Mouse (Mus musculus): Measurements from ENCODE around the gene Ddx59. TPM values are rescaled to one million over a fixed set of nuclear protein-coding genes. Genes with fewer than 3 reads are reported as not detected.

The Ddx59 gene
- polyA plus RNA-seq, 1 experiment from 2014 or later = 16.0 TPM

GRCm38 (mm10) chr1:136452421-136452820 lies 37.4 kb downstream of the Ddx59 start:
- ATAC-seq (replicated peaks; ENCODE audit: low FRiP score) = no peak
- no peaks in the 10 kb centered on the region for H3K4me1 ChIP-seq
- no peak overlapping the region for H3K9ac ChIP-seq
- no peak overlapping the region for H3K27ac ChIP-seq
- WGBS = 80% methylated on average over 5 of the region's 5 CpGs
- no peak overlapping the region for H3K4me3 ChIP-seq (replicated peaks)
- H3K27me3 ChIP-seq = 0 out of 2 replicates have a peak, but pooled peaks cover 3% of the 10 kb centered on the region
- H3K36me3 ChIP-seq = no peaks in the 10 kb centered on the region
- H3K4me2 ChIP-seq = no peak overlapping the region
- H3K9me3 ChIP-seq (replicated peaks) = no peaks in the 10 kb centered on the region

DNA sequence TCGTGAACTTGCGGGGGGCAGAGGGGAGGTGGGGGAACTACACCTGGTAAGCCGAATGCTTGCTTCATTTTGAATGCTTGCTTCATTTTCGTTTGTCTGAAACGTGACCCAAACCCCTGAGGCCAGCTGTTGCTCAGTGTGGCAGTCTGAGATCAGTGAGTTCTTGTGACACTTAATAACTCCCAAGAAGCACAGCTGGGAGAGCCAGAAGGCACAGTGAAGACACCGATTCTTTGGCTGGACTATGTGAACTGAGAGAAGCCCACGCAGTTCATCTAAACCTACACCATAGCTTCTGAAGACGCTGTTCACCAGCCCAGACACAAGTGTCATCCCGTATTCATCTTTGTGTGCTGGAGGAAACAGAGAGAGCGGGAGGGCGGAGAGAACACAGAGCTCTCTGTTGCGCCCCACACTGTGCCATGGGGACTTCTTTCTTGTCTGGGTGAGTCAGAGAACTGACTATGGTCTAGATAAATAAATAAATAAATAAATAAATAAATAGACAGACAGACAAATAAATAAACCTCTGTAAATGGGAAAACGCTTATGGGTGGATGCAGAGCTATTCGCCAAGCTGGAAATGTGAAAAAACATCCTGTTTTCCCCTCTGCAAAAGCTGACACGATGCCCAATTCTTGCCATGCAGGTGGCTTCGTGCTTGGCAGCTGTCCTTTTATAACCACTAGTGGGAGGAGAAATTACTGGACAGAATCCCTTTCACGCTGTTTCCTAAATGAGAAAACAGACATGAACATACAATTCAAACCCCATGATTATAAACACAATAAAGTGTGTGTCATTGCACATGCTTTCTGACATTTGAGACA lies 40.9 kb downstream of the Ddx59 start:
- ATAC-seq (replicated peaks; ENCODE audit: low FRiP score) = no peak
- Histone ChIP-seq H3K27me3 (0 out of 2 replicates have a peak, but pooled peaks cover 3% of the 10 kb centered on the region), H3K4me3 (replicated peaks) (no peak overlapping the region), H3K9ac (no peak overlapping the region), H3K4me1 (no peaks in the 10 kb centered on the region), H3K4me2 (no peak overlapping the region), H3K9me3 (replicated peaks) (no peaks in the 10 kb centered on the region), H3K36me3 (no peaks in the 10 kb centered on the region), H3K27ac (no peak overlapping the region)
- WGBS = 74% methylated on average over 17 of the region's 17 CpGs

DNA sequence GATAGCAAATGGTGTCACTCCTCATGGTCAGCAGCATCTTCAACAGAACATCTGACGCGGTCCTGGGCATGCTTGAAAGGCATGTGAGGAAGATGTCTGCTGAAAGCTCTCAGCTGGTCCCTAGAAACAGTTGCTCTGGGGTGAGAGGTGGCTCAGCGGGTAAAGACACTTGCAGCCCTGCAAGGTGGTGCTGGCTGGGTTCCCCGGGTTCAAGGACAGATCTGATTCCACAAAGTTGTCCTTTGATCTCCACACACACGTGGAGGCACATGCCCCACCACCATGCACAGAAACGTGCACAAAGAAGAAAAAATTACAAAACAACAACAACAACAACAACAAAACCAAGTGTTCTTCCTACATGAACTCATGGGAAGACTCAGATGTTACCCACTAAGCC lies 41.7 kb downstream of the Ddx59 start:
- no peaks in the 10 kb centered on the region for H3K9me3 ChIP-seq (replicated peaks)
- H3K4me3 ChIP-seq (replicated peaks) = no peak overlapping the region
- WGBS = 76% methylated on average over 6 of the region's 6 CpGs
- no peaks in the 10 kb centered on the region for H3K36me3 ChIP-seq
- H3K27ac ChIP-seq = no peak overlapping the region
- ATAC-seq (replicated peaks; ENCODE audit: low FRiP score) = no peak
- H3K4me2 ChIP-seq = no peak overlapping the region
- 0 out of 2 replicates have a peak, but pooled peaks cover 3% of the 10 kb centered on the region for H3K27me3 ChIP-seq
- H3K4me1 ChIP-seq = no peaks in the 10 kb centered on the region
- H3K9ac ChIP-seq = no peak overlapping the region

DNA sequence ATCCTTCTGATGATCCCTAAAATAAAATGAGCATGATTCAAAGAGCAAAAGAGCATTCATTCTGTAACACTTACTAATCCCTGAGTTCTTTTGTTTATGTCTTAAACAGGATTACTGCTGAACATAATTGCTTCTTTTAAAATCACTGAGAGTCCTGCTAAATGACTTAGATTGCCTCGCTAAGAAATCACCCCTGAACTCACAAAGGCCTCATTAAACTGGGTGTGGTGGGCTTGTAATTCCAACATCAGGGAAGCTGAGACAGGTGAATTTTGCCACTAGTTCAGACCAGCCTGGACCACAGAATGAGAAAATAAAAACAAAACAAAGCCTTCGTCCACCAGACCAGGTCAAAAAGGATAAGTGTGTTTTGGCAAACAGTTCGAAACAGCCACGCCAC lies 42.3 kb downstream of the Ddx59 start:
- Histone ChIP-seq H3K9ac (no peak overlapping the region), H3K27me3 (0 out of 2 replicates have a peak, but pooled peaks cover 3% of the 10 kb centered on the region), H3K9me3 (replicated peaks) (no peaks in the 10 kb centered on the region), H3K4me2 (no peak overlapping the region), H3K4me1 (no peaks in the 10 kb centered on the region), H3K27ac (no peak overlapping the region), H3K4me3 (replicated peaks) (no peak overlapping the region), H3K36me3 (no peaks in the 10 kb centered on the region)
- WGBS = 66% methylated on average over 4 of the region's 4 CpGs
- no peak for ATAC-seq (replicated peaks; ENCODE audit: low FRiP score)

DNA sequence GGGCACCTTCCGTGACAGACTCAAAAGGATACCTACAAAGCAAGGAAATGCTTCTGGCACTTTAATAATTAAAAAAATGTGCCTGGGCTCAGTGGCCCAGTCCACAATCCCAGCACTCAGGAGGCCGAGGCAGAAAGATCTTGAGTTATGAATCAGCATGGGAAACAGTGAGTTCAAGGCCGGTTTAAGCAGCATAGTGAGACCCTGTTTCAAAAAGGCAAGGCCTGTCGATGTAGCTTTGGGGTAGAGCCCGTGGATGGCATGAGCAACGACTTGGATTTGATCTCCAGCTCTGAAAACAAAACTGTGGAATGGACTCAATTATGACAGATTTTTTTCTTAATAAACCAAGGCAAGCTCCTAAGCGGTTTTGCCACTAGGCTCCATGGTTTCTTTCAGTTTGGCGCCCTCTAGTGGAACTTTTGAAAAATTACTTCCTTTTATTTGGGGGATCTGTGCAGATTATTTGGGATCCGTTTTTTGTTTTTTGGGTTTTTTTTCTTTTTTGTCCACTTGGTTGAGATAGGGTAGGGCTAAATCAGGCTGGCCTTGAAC lies 43.7 kb downstream of the Ddx59 start:
- no peak overlapping the region for H3K9ac ChIP-seq
- no peak for ATAC-seq (replicated peaks; ENCODE audit: low FRiP score)
- no peak overlapping the region for H3K4me3 ChIP-seq (replicated peaks)
- no peaks in the 10 kb centered on the region for H3K4me1 ChIP-seq
- H3K4me2 ChIP-seq = no peak overlapping the region
- WGBS = 26% methylated on average over 9 of the region's 9 CpGs
- no peaks in the 10 kb centered on the region for H3K9me3 ChIP-seq (replicated peaks)
- H3K36me3 ChIP-seq = no peaks in the 10 kb centered on the region
- no peak overlapping the region for H3K27ac ChIP-seq
- H3K27me3 ChIP-seq = no peaks in the 10 kb centered on the region

DNA sequence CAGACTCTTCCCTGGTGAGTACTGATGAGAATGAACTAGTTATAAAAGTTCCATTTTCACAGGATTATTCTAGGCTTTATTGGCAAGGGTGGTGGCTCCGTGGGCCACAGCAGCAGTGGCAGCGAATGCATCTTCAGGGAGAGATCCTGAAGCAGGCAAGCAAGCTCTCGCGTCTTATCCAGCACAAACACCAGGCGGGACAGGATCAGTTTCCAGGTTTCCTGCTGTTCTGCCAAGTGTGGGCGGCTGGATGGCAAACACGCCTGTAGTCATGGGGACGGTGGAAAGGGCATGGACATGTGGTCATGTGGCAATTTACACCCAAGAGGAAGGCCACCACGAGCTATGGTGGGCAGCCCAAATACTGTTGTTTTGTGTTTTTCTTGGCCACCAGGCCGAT lies 47.4 kb downstream of the Ddx59 start:
- no peak for ATAC-seq (replicated peaks; ENCODE audit: low FRiP score)
- Histone ChIP-seq H3K27ac (no peak overlapping the region), H3K4me2 (no peak overlapping the region), H3K4me1 (peaks cover 10% of the 10 kb centered on the region), H3K36me3 (no peaks in the 10 kb centered on the region), H3K4me3 (replicated peaks) (no peak overlapping the region), H3K27me3 (no peaks in the 10 kb centered on the region), H3K9ac (no peak overlapping the region), H3K9me3 (replicated peaks) (no peaks in the 10 kb centered on the region)
- WGBS = 48% methylated on average over 10 of the region's 10 CpGs

- Histone ChIP-seq H3K4me2 (no peak overlapping the region), H3K4me3 (replicated peaks) (no peak overlapping the region), H3K4me1 (peaks cover 26% of the 10 kb centered on the region), H3K9ac (no peak overlapping the region), H3K27ac (no peak overlapping the region), H3K36me3 (peaks cover 18% of the 10 kb centered on the region), H3K27me3 (no peaks in the 10 kb centered on the region), H3K9me3 (replicated peaks) (no peaks in the 10 kb centered on the region)
- ATAC-seq (replicated peaks; ENCODE audit: low FRiP score) = no peak
These were observed 50.1 kb downstream of the Ddx59 start for GRCm38 (mm10) chr1:136465168-136465567.

GRCm38 (mm10) chr1:136466143-136466811 lies 51.2 kb downstream of the Ddx59 start, which contains the start of gene Kif14:
TSS of gene Kif14 (plus strand) at chr1:136466343.
- peak within 1 kb of the TSS; percentile 83 for H3K4me3 ChIP-seq (replicated peaks)
- under 1% methylated on average over 52 of the region's 52 CpGs for WGBS
- no peaks in the 10 kb centered on the region for H3K9me3 ChIP-seq (replicated peaks)
- peak within 1 kb of the TSS; percentile 100 for H3K4me2 ChIP-seq
- peak; percentile 99 for ATAC-seq (replicated peaks; ENCODE audit: low FRiP score)
- peaks cover 22% of the 10 kb centered on the region for H3K36me3 ChIP-seq
- peaks cover 30% of the 10 kb centered on the region for H3K4me1 ChIP-seq
- 0 out of 2 replicates have a peak within 1 kb of the TSS, but pooled peaks have one; percentile 29 for H3K27ac ChIP-seq
- H3K27me3 ChIP-seq = no peaks in the 10 kb centered on the region
- peak within 1 kb of the TSS; percentile 70 for H3K9ac ChIP-seq

DNA sequence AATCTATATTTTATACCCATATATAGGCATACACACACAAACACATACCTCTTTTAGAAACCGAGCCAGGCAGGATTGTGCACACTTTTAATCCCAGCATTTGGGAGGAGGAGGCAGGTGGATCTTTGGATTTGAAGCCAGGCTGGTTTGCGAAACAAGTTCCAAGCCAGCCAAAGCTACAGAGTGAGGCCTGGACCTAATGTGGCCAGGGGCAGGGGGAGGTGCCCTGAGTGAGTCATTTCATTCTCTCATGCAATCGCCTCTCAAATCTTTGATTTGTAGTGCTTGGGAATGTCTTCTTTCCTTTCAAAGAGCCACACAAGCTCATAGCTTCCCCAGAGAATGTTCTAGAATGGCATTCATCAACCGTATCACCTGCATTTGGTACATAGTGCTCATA lies 54.3 kb downstream of the Ddx59 start:
- Histone ChIP-seq H3K9me3 (replicated peaks) (no peaks in the 10 kb centered on the region), H3K4me1 (peaks cover 30% of the 10 kb centered on the region), H3K4me3 (replicated peaks) (no peak overlapping the region), H3K4me2 (no peak overlapping the region), H3K27ac (no peak overlapping the region), H3K9ac (no peak overlapping the region), H3K36me3 (peaks cover 50% of the 10 kb centered on the region), H3K27me3 (no peaks in the 10 kb centered on the region)
- no peak for ATAC-seq (replicated peaks; ENCODE audit: low FRiP score)
- 86% methylated on average over 4 of the region's 4 CpGs for WGBS

DNA sequence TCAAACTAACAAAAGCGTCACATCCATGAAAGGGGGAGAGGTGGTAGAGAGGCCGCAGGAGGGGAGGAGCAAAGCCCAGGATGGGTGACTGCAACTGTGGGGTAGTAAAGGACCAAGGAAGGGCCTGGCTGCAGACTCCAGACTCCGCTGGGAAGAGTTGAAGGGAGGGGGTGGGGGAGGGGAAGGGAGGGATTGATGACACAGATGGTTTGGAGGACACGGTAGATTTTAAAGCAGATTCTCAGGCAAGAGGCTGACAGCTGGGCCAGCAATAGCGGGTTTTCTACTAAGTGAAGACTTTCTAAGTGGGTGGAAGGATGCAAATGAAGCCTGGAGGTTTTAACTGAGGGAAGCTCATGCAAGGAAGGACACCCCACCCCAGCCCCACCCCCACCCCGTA lies 55.4 kb downstream of the Ddx59 start:
- Histone ChIP-seq H3K27ac (no peak overlapping the region), H3K4me2 (no peak overlapping the region), H3K27me3 (no peaks in the 10 kb centered on the region), H3K9ac (no peak overlapping the region), H3K4me3 (replicated peaks) (no peak overlapping the region), H3K36me3 (peaks cover 57% of the 10 kb centered on the region), H3K9me3 (replicated peaks) (no peaks in the 10 kb centered on the region), H3K4me1 (peaks cover 30% of the 10 kb centered on the region)
- WGBS = 22% methylated on average over 6 of the region's 6 CpGs
- no peak for ATAC-seq (replicated peaks; ENCODE audit: low FRiP score)
